Mouse (Mus musculus) ES-Bruce4 (cell line): ENCODE measurements around the gene Pofut1. TPM values are rescaled to one million over a fixed set of nuclear protein-coding genes. Genes with fewer than 3 reads are reported as not detected.

Experiments
- H3K27ac ChIP-seq: 2 replicates; pipeline ENCODE4 v1.5.1; 2012; ENCODE audit warnings: low read length, inconsistent platforms; ENCODE audit not compliant: insufficient read depth
- H3K27me3 ChIP-seq: 2 replicates; pipeline ENCODE4 v1.6.1; 2012; ENCODE audit warnings: mild to moderate bottlenecking, low read length, inconsistent platforms; ENCODE audit not compliant: control insufficient read depth, poor library complexity, insufficient read depth, severe bottlenecking
- H3K36me3 ChIP-seq: 2 replicates; pipeline ENCODE4 v1.6.1; 2012; ENCODE audit warnings: inconsistent platforms, mild to moderate bottlenecking, low read length, moderate library complexity; ENCODE audit not compliant: control insufficient read depth, poor library complexity, insufficient read depth, severe bottlenecking
- H3K4me1 ChIP-seq: one replicate; pipeline ENCODE4 v1.8.1; 2011; ENCODE audit warnings: low read length; ENCODE audit not compliant: control insufficient read depth, insufficient read depth
- H3K4me3 ChIP-seq: 2 replicates; pipeline ENCODE4 v1.5.1; 2011; ENCODE audit warnings: low read depth, mild to moderate bottlenecking, low read length
- H3K9ac ChIP-seq: 2 replicates; pipeline ENCODE4 v1.6.1; 2012; ENCODE audit warnings: low read depth, mild to moderate bottlenecking, inconsistent platforms; ENCODE audit not compliant: poor library complexity, severe bottlenecking
- H3K9me3 ChIP-seq: replicated peaks from 2 replicates; pipeline ENCODE4 v1.6.1; 2012; ENCODE audit warnings: mild to moderate bottlenecking, low read length, inconsistent platforms; ENCODE audit not compliant: control insufficient read depth, poor library complexity, insufficient read depth, severe bottlenecking
- CTCF ChIP-seq: IDR thresholded peaks from one replicate; pipeline ENCODE4 v1.8.1; 2011; ENCODE audit warnings: low read depth, low read length
- EP300 ChIP-seq: IDR thresholded peaks from 2 replicates; pipeline ENCODE4 v1.6.1; 2011; ENCODE audit warnings: low read depth, low read length; ENCODE audit not compliant: insufficient read depth
- POLR2A ChIP-seq: IDR thresholded peaks from one replicate; pipeline ENCODE4 v1.8.1; 2011; ENCODE audit warnings: low read length; ENCODE audit not compliant: insufficient read depth
- polyA plus RNA-seq: library from polyadenylated mRNA; stranded (reverse); fragments of >200 nt; gene quantifications from 2 replicates; pipeline ENCODE4 v1.2.4, GENCODE M21; 2011; ENCODE audit warnings: low read depth; ENCODE audit not compliant: missing spikeins, insufficient read depth, insufficient read length

Pofut1 gene
- polyA plus RNA-seq, 1 experiment: 25.6 TPM

DNA sequence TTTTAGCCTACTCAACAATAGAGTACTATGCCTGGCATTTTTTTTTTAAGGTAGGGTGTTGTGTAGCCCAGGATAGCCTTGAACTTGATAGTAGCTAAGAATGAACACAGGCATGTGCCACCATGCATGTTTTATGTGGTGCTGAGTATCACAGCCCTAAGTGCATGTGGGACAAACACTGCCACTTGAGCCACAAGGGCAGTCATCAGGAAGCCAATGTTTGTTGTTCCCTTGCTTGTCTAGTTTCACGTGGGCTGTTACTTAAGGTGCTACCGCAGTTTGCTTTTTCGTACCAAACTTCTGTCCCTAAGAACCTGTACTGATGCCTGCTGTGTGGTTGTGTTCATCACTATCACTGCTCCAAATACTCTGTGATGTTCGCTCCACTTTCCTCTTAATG, 77.1 kb downstream of the Pofut1 start:
- Histone ChIP-seq H3K4me3 (no peak overlapping the region), H3K4me1 (no peaks in the 10 kb centered on the region), H3K36me3 (peaks cover 5% of the 10 kb centered on the region), H3K27me3 (no peaks in the 10 kb centered on the region), H3K27ac (no peak overlapping the region), H3K9ac (no peak overlapping the region), H3K9me3 (no peaks in the 10 kb centered on the region)
- TF ChIP-seq CTCF (no peak), POLR2A (no peak), EP300 (no peak)

DNA sequence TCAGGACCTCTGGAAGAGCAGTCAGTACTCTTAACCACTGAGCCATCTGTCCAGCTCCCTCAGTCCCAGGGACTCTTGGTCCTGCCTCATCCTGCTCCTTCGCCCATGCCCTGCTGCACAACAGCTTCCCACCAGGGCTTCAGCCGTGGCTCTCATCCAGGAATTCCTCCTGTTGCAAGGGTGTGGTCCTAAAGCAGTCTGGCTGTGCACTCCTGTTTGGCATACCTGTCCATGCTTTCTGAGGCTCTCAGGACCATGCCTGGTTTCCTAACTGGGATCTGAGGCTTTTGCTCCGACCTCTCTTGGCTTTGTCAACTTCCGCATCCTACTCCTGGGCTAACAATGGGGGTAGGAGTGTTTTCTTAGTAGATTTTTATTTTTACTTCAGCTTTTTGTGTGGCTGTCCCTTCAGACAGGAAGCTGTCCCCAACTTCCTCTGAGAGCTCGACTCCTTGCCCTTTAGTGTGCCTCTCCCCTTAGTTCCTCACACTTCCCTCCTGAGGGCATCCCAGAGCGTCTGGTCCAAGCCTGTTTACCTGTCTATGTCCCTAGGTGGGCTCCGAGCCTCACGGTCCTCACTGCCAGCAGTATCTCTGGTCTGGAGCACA, 77.8 kb downstream of the Pofut1 start:
- no peaks in the 10 kb centered on the region for H3K9me3 ChIP-seq
- no peak overlapping the region for H3K9ac ChIP-seq
- no peaks in the 10 kb centered on the region for H3K4me1 ChIP-seq
- H3K4me3 ChIP-seq: no peak overlapping the region
- H3K27me3 ChIP-seq: no peaks in the 10 kb centered on the region
- H3K27ac ChIP-seq: no peak overlapping the region
- H3K36me3 ChIP-seq: peaks cover 5% of the 10 kb centered on the region
- TF ChIP-seq POLR2A (no peak), CTCF (no peak), EP300 (no peak)

Other genes with a start within 250 kb of the Pofut1 start
- 39.8 and 44.2 TPM in 2 replicates for gene Pdrg1, start 226.1 kb upstream of the Pofut1 start, polyA plus RNA-seq
- gene Xkr7, start 209.7 kb upstream of the Pofut1 start, polyA plus RNA-seq: not detected in 2 replicates
- gene Ccm2l, start 175.6 kb upstream of the Pofut1 start, polyA plus RNA-seq: not detected in 2 replicates
- 2.4 TPM in 2 replicates for gene Hck, start 133.1 kb upstream of the Pofut1 start, polyA plus RNA-seq
- 83.2 and 98.0 TPM in 2 replicates for gene Tm9sf4, start 80.2 kb upstream of the Pofut1 start, polyA plus RNA-seq
- gene Tspyl3, start 16.1 kb upstream of the Pofut1 start, polyA plus RNA-seq: 3.5 and 3.9 TPM in 2 replicates
- 13.2 and 13.8 TPM in 2 replicates for gene Plagl2, start 107 bp upstream of the Pofut1 start, polyA plus RNA-seq
- gene Kif3b, start 49.9 kb downstream of the Pofut1 start, polyA plus RNA-seq: 14.7 and 16.8 TPM in 2 replicates
- 55.7 and 63.3 TPM in 2 replicates for gene Asxl1, start 104.3 kb downstream of the Pofut1 start, polyA plus RNA-seq